Mouse (Mus musculus) small intestine, adult 2 months (tissue): ENCODE measurements around the gene Gins2. TPM values are rescaled to one million over a fixed set of nuclear protein-coding genes. Genes with fewer than 3 reads are reported as not detected.

ENCODE experiments used
- H3K27ac ChIP-seq: fragments of 200-500 bp; 2 replicates; pipeline ENCODE4 v1.5.1; 2012; ENCODE audit warnings: low read depth, low read length, control low read depth, inconsistent platforms; ENCODE audit not compliant: insufficient read depth
- H3K27me3 ChIP-seq: fragments of 200-500 bp; 2 replicates; pipeline ENCODE4 v1.6.1; 2012; ENCODE audit warnings: mild to moderate bottlenecking, moderate library complexity, low read length, inconsistent platforms; ENCODE audit not compliant: control insufficient read depth, insufficient read depth
- H3K36me3 ChIP-seq: fragments of 200-500 bp; 2 replicates; pipeline ENCODE4 v1.6.1; 2012; ENCODE audit warnings: mild to moderate bottlenecking, low read length, control low read depth, inconsistent platforms; ENCODE audit not compliant: control insufficient read depth, insufficient read depth
- H3K4me1 ChIP-seq: fragments of 200-500 bp; 2 replicates; pipeline ENCODE4 v1.6.1; 2012; ENCODE audit warnings: low read length, inconsistent platforms, mixed read lengths; ENCODE audit not compliant: control insufficient read depth, insufficient read depth, insufficient read length
- H3K4me3 ChIP-seq: fragments of 200-500 bp; 2 replicates; pipeline ENCODE4 v1.5.1; 2012; ENCODE audit warnings: low read depth, mild to moderate bottlenecking, control low read depth, inconsistent platforms, low read length, moderate library complexity
- CTCF ChIP-seq: fragments of 200-500 bp; IDR thresholded peaks from 2 replicates; pipeline ENCODE4 v1.5.1; 2012; ENCODE audit warnings: low read depth, mild to moderate bottlenecking, control low read depth, inconsistent platforms, low read length, moderate library complexity, mixed read lengths; ENCODE audit not compliant: insufficient replicate concordance, insufficient read length; ENCODE audit errors: extremely low read depth
- POLR2A ChIP-seq: fragments of 200-500 bp; IDR thresholded peaks from 2 replicates; pipeline ENCODE4 v1.6.1; 2012; ENCODE audit warnings: low read depth, mild to moderate bottlenecking, control low read depth, inconsistent platforms, low read length, moderate library complexity
- WGBS: fragments of 180-500 bp; shearing (Covaris S2); methylation state at CpG from one replicate; pipeline ENCODE4 v1.1.7; 2018; 5-methylcytosine and 5-hydroxymethylcytosine counted together
- polyA plus RNA-seq: library from polyadenylated mRNA; depleted of rRNA; stranded (reverse); fragments of >200 nt; gene quantifications from 2 replicates; pipeline ENCODE4 v1.2.3, GENCODE M21; 2012

Gins2 gene
- polyA plus RNA-seq, 1 experiment = 22.5 TPM

GRCm38 (mm10) chr8:120558162-120558561 is 30.9 kb downstream of the Gins2 start:
- Histone ChIP-seq H3K27me3 (no peaks in the 10 kb centered on the region), H3K4me1 (peaks cover 13% of the 10 kb centered on the region), H3K4me3 (no peak overlapping the region), H3K27ac (no peak overlapping the region), H3K36me3 (peaks cover 37% of the 10 kb centered on the region)
- WGBS = 83% methylated on average over 4 of the region's 4 CpGs
- TF ChIP-seq POLR2A (no peak), CTCF (no peak)

- Histone ChIP-seq H3K4me1 (peaks cover 9% of the 10 kb centered on the region), H3K27me3 (no peaks in the 10 kb centered on the region), H3K4me3 (no peak overlapping the region), H3K36me3 (peaks cover 31% of the 10 kb centered on the region), H3K27ac (no peak overlapping the region)
- WGBS = 74% methylated on average over 15 of the region's 15 CpGs
- TF ChIP-seq POLR2A (no peak), CTCF (no peak)
Measured at GRCm38 (mm10) chr8:120557170-120557965, 31.7 kb downstream of the Gins2 start.

GRCm38 (mm10) chr8:120556198-120556892 is 32.8 kb downstream of the Gins2 start:
- Histone ChIP-seq H3K4me1 (peaks cover 8% of the 10 kb centered on the region), H3K27me3 (no peaks in the 10 kb centered on the region), H3K4me3 (no peak overlapping the region), H3K36me3 (peaks cover 29% of the 10 kb centered on the region), H3K27ac (no peak overlapping the region)
- 81% methylated on average over 20 of the region's 20 CpGs for WGBS
- TF ChIP-seq CTCF (no peak), POLR2A (no peak)

GRCm38 (mm10) chr8:120554466-120555039 is 34.6 kb downstream of the Gins2 start:
- Histone ChIP-seq H3K4me3 (no peak overlapping the region), H3K27me3 (no peaks in the 10 kb centered on the region), H3K36me3 (peaks cover 28% of the 10 kb centered on the region), H3K27ac (no peak overlapping the region), H3K4me1 (peaks cover 11% of the 10 kb centered on the region)
- TF ChIP-seq CTCF (no peak), POLR2A (no peak)
- 90% methylated on average over 18 of the region's 18 CpGs for WGBS

- WGBS = 92% methylated on average over 24 of the region's 24 CpGs
- peaks cover 14% of the 10 kb centered on the region for H3K4me1 ChIP-seq
- H3K27ac ChIP-seq = no peak overlapping the region
- H3K4me3 ChIP-seq = no peak overlapping the region
- H3K36me3 ChIP-seq = peaks cover 23% of the 10 kb centered on the region
- TF ChIP-seq POLR2A = no peak
- TF ChIP-seq CTCF = no peak
- H3K27me3 ChIP-seq = no peaks in the 10 kb centered on the region
Measured at GRCm38 (mm10) chr8:120553441-120554123, 35.5 kb downstream of the Gins2 start.

- peaks cover 20% of the 10 kb centered on the region for H3K4me1 ChIP-seq
- peaks cover 22% of the 10 kb centered on the region for H3K36me3 ChIP-seq
- H3K4me3 ChIP-seq = no peak overlapping the region
- no peak for TF ChIP-seq CTCF
- no peak for TF ChIP-seq POLR2A
- no peaks in the 10 kb centered on the region for H3K27me3 ChIP-seq
- H3K27ac ChIP-seq = no peak overlapping the region
- WGBS = 91% methylated on average over 11 of the region's 11 CpGs
Measured at GRCm38 (mm10) chr8:120552509-120552908, 36.6 kb downstream of the Gins2 start.
